Mouse (Mus musculus) G1E (cell line): ENCODE measurements around the gene Hyal2.

Experiments
- CTCF ChIP-seq: IDR thresholded peaks from 2 replicates; pipeline ENCODE4 v1.5.1; 2012; ENCODE audit warnings: low read depth, low read length, inconsistent platforms, mixed read lengths
- GATA1 ChIP-seq: IDR thresholded peaks from 2 replicates; pipeline ENCODE4 v1.6.1; 2012; ENCODE audit warnings: borderline replicate concordance, low read length, inconsistent platforms, mixed read lengths
- POLR2AphosphoS5 ChIP-seq: IDR thresholded peaks from 2 replicates; pipeline ENCODE4 v1.6.1; 2012; ENCODE audit warnings: low read depth, low read length, inconsistent platforms; ENCODE audit not compliant: insufficient replicate concordance

GRCm38 (mm10) chr9:107606591-107606990 is 38.8 kb downstream of the Hyal2 start:
- no peak for TF ChIP-seq CTCF
- TF ChIP-seq GATA1, result no peak
- no peak for TF ChIP-seq POLR2AphosphoS5
